Mouse (Mus musculus): ENCODE data around the gene Wfdc10. TPM values are rescaled to one million over a fixed set of nuclear protein-coding genes. Genes with fewer than 3 reads are reported as not detected.

Gene Wfdc10
- polyA plus RNA-seq, 1 experiment from 2014 or later: not detected

DNA sequence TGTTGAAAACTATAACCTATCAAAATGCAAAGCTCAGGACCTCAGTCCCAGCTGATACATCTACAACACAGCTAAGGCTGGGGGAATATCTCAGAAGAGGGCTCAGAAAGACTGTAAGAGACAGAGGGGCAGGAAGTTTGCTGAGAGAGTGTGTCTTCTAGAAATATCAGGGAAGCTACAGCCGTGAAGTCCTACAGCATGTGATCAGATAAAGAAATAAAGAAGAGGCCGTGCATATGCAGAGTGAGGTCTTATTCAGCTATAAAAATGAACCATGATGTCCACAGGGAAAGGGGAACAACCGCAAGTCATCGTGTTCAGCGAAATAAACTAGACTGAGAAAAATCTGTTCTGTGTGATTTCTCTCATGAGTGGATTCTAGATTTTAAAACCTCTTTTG is 14.4 kb downstream of the Wfdc10 start:
- H3K36me3 ChIP-seq: no peaks in the 10 kb centered on the region
- H3K27ac ChIP-seq: no peak overlapping the region
- WGBS: 73% methylated on average over 5 of the region's 5 CpGs
- no peak overlapping the region for H3K4me2 ChIP-seq
- no peaks in the 10 kb centered on the region for H3K27me3 ChIP-seq
- H3K9me3 ChIP-seq (replicated peaks): no peaks in the 10 kb centered on the region
- ATAC-seq (replicated peaks; ENCODE audit: low FRiP score): no peak
- 0 out of 2 replicates have a peak, but pooled peaks cover 6% of the 10 kb centered on the region for H3K4me1 ChIP-seq
- no peak overlapping the region for H3K4me3 ChIP-seq (replicated peaks)
- H3K9ac ChIP-seq: no peak overlapping the region

DNA sequence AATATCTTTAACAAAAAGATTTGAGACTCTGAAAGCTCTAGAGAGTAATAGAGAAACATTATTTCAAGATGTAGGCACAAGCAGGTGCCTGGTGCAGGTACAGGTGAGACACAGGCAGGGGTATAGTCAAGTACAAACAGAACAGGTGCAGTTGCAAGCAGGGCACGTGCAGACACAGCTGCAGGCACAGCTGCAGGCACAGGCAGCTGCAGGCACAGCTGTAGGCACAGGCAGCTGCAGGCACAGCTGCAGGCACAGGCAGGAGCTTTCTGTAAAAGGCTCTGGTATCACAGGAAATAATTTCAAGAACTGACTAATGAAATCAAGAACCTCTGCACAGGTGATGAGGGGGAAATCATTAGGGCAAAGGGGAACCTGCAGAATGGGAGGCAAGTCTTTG is 15.1 kb downstream of the Wfdc10 start:
- no peaks in the 10 kb centered on the region for H3K27me3 ChIP-seq
- no peak overlapping the region for H3K9ac ChIP-seq
- no peak overlapping the region for H3K4me3 ChIP-seq (replicated peaks)
- no peak for ATAC-seq (replicated peaks; ENCODE audit: low FRiP score)
- H3K4me2 ChIP-seq: no peak overlapping the region
- 41% methylated on average over 1 of the region's 1 CpGs for WGBS
- no peaks in the 10 kb centered on the region for H3K9me3 ChIP-seq (replicated peaks)
- no peak overlapping the region for H3K27ac ChIP-seq
- 0 out of 2 replicates have a peak, but pooled peaks cover 6% of the 10 kb centered on the region for H3K4me1 ChIP-seq
- H3K36me3 ChIP-seq: no peaks in the 10 kb centered on the region

DNA sequence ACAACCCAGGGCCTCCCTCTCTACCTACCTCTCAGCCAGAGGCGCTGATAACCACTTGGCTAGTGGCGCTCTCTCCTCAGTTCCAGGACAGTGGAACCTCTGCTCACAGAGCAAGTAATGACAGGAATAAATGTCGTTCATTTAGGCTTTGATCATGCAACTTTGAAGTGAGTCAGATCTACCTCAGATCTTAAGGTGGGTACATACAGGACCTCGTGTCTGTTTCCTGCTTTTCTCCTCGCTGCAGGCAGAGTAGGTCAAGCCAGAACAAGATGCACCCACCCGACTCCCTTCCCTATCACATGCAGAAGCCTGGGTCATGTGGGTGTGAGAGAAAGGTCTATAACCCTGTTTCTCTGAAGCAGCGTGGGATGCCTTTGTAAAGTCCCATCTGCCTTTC is 18.1 kb downstream of the Wfdc10 start, which contains the start of gene Wfdc11:
Gene Wfdc11 (minus strand): TSS at position 101 of the 400 bp plus-strand sequence.
- 67% methylated on average over 7 of the region's 7 CpGs for WGBS
- Histone ChIP-seq H3K9me3 (replicated peaks) (no peaks in the 10 kb centered on the region), H3K9ac (no peak within 1 kb of the TSS), H3K4me2 (no peak within 1 kb of the TSS), H3K4me1 (peaks cover 13% of the 10 kb centered on the region), H3K27me3 (no peaks in the 10 kb centered on the region), H3K4me3 (replicated peaks) (no peak within 1 kb of the TSS), H3K36me3 (no peaks in the 10 kb centered on the region), H3K27ac (no peak within 1 kb of the TSS)
- ATAC-seq (replicated peaks; ENCODE audit: low FRiP score): no peak

DNA sequence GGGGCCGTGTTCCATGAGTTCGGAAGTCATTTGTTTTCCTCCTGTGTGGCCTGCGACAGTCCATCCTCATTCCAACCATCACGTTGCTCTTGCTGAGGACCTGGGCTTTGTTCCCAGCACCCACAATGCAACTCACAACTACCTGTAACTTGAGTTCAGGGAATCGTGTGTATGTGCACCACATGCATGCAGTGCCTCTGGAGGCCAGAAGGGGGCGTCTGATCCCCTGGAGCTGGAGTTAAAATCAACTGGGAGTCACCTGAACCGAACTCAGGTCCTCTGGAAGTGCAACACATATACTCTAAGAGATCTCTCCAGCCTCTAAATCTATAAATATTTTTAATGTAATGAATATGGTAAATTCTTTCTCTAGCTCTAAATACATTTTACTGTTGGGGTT is 20.3 kb downstream of the Wfdc10 start:
- H3K27me3 ChIP-seq: no peaks in the 10 kb centered on the region
- H3K4me2 ChIP-seq: no peak overlapping the region
- WGBS: 80% methylated on average over 7 of the region's 7 CpGs
- no peaks in the 10 kb centered on the region for H3K9me3 ChIP-seq (replicated peaks)
- no peak for ATAC-seq (replicated peaks; ENCODE audit: low FRiP score)
- H3K36me3 ChIP-seq: no peaks in the 10 kb centered on the region
- peaks cover 18% of the 10 kb centered on the region for H3K4me1 ChIP-seq
- no peak overlapping the region for H3K27ac ChIP-seq
- H3K4me3 ChIP-seq (replicated peaks): no peak overlapping the region
- no peak overlapping the region for H3K9ac ChIP-seq

DNA sequence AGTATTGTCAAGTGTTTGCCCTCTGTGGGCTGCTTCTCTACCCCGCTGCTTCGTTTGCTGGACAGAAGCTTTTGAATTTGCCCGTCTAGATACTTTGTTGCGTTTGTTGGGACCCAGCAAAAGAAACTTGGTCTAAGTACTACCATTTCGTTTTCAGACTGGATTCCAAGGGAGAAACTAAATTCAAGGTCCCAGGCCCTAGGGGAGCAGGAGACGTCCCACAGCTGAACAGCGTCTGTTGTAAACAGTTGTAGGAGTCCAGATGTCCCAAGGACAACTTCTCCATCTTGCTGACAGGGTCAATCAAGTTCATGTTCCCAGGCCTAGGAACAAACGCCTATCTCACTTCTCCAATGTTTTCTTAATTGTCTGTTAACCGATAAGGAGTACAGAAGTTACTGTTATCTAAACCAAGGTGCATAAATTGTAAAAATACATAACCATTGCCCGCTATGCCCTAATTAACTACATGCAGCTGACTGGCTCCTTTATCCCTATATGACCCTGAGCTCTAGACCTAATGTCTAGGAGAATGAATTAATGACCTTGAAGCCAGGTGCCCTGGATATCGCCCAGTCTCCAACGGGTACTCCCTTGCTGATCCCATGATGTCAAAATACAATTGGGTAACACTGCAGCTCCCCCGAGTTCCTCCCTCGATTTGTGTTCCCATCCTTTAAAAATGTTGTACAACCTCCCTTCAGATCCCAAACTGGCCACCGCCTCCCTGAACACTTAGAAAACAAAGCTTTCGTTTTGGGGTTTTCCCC is 21.3 kb downstream of the Wfdc10 start:
- H3K27me3 ChIP-seq: no peaks in the 10 kb centered on the region
- no peak overlapping the region for H3K4me2 ChIP-seq
- ATAC-seq (replicated peaks; ENCODE audit: low FRiP score): no peak
- 67% methylated on average over 16 of the region's 16 CpGs for WGBS
- H3K9ac ChIP-seq: no peak overlapping the region
- no peak overlapping the region for H3K27ac ChIP-seq
- no peaks in the 10 kb centered on the region for H3K9me3 ChIP-seq (replicated peaks)
- no peaks in the 10 kb centered on the region for H3K36me3 ChIP-seq
- H3K4me1 ChIP-seq: peaks cover 18% of the 10 kb centered on the region
- no peak overlapping the region for H3K4me3 ChIP-seq (replicated peaks)

DNA sequence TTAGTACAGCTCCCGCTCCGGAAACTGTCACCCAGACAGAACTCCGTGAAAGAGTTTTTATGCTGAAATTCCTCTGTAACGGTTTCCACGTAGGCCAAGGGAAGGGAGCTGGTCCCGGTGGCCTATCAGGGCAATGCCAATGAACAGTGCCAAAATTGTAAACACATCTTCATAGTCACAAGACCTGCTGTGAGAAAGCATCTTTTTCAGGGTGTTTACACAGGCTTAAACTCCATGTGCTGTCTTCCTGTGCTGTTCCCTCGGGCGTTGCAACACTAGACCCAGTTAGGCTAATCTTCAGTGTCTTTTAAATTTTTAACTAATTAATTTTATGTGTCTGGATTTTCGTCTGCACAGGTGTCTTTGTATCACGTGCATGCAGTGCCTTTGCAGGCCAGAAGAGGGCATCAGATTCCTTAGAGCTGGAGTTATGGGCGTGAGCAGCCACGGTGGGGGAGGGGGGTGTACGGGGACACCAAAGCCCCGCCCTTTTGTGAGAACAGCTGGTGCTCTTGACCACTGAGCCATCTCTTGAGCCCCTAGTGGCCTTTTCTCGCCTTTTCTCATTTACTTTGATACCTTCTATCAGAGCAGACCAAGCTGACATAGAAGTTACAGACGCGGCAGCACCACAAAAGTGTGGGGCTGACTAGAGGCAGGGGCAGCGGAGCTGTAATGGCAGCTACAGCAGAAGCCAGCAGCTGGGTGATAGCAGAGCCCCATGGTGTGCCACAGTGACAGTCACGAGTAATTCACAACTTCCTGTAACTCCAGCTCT is 23.2 kb downstream of the Wfdc10 start:
- H3K27ac ChIP-seq: 0 out of 2 replicates have a peak overlapping the region, but pooled peaks have one; percentile 15
- H3K4me1 ChIP-seq: peaks cover 18% of the 10 kb centered on the region
- H3K4me2 ChIP-seq: peak overlapping the region; percentile 60
- no peaks in the 10 kb centered on the region for H3K27me3 ChIP-seq
- no peaks in the 10 kb centered on the region for H3K36me3 ChIP-seq
- H3K4me3 ChIP-seq (replicated peaks): peak overlapping the region; percentile 35
- H3K9me3 ChIP-seq (replicated peaks): no peaks in the 10 kb centered on the region
- peak; percentile 80 for ATAC-seq (replicated peaks; ENCODE audit: low FRiP score)
- WGBS: 16% methylated on average over 19 of the region's 19 CpGs
- 0 out of 2 replicates have a peak overlapping the region, but pooled peaks have one; percentile 19 for H3K9ac ChIP-seq

DNA sequence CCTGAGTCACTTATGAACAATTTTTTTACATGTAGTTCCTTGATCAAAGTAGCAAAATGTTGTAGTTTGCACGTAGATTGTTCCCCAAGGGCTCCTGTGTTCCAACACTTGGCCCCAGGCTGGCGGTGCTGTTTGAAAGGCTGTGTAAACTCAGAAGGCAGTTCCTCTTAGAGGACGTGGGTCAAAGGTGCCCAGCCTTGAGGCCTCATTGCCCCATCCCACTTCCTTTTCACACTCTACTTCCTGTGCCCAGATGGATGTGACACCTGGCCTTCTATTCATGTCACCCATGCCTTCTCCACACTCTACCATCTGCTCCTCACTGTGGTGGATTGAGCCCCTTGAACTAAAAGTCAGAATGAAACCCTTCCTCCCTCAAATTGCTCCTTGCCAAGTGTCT is 24.1 kb downstream of the Wfdc10 start:
- Histone ChIP-seq H3K27me3 (no peaks in the 10 kb centered on the region), H3K27ac (no peak overlapping the region), H3K4me3 (replicated peaks) (no peak overlapping the region), H3K9ac (no peak overlapping the region), H3K9me3 (replicated peaks) (no peaks in the 10 kb centered on the region), H3K4me1 (peaks cover 12% of the 10 kb centered on the region), H3K36me3 (no peaks in the 10 kb centered on the region), H3K4me2 (no peak overlapping the region)
- no peak for ATAC-seq (replicated peaks; ENCODE audit: low FRiP score)
- 19% methylated on average over 3 of the region's 3 CpGs for WGBS

DNA sequence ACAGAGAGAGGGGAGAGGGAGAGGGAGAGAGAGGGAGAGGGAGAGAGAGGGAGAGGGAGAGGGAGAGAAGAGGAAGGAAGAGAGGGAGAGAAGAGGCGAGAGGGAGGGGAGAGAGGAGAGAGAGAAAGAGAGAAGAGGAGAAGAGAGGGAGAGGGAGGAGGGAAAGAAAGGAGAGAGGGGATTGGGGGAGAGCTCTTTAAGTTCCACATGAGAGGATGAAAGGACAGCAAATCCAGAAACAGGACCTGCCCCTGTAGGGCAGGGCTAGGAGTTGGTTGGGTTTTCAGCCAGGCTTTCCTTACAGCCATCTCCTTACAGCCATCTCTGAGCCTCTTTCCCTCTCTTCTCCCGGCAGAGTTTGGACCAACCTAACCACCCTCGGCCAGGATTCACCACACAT is 29.0 kb downstream of the Wfdc10 start, which contains the start of gene Wfdc13:
Gene Wfdc13 (plus strand): TSS at position 301 of the 400 bp plus-strand sequence.
- WGBS: 56% methylated on average over 3 of the region's 3 CpGs
- H3K4me3 ChIP-seq (replicated peaks): no peak within 1 kb of the TSS

DNA sequence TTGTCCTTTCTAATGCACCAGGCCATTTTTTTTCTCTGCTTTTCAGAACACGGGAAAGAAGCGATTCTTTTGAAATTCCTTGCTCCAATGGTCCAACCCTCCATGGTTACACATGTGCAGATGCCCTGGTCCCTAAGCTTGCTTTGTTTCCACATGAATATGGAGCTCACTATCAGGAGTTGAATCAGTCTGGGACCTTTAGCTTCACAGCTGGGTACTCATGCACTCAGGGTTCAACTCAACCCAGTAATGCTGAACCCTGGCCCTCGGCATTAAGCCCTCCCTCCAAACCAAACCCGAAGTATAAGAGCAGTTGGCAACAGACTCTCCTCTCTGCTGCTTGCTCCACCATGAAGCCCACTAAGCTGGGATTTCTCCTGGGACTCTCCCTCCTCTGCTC is 42.4 kb downstream of the Wfdc10 start, which contains the start of gene Spint4:
Gene Spint4 (plus strand): TSS at position 301 of the 400 bp plus-strand sequence.
- Histone ChIP-seq H3K4me3 (replicated peaks) (no peak within 1 kb of the TSS), H3K9me3 (replicated peaks) (no peaks in the 10 kb centered on the region), H3K36me3 (no peaks in the 10 kb centered on the region), H3K9ac (no peak within 1 kb of the TSS), H3K27ac (no peak within 1 kb of the TSS), H3K4me2 (no peak within 1 kb of the TSS), H3K4me1 (no peaks in the 10 kb centered on the region), H3K27me3 (no peaks in the 10 kb centered on the region)
- WGBS: 65% methylated on average over 4 of the region's 4 CpGs
- no peak for ATAC-seq (replicated peaks; ENCODE audit: low FRiP score)

More for the DNA sequence above, 29.0 kb downstream of the Wfdc10 start, which contains the start of gene Wfdc13:
- ATAC-seq (replicated peaks; ENCODE audit: low FRiP score): no peak
- no peaks in the 10 kb centered on the region for H3K27me3 ChIP-seq
- H3K9ac ChIP-seq: no peak within 1 kb of the TSS
- H3K9me3 ChIP-seq (replicated peaks): no peaks in the 10 kb centered on the region
- H3K27ac ChIP-seq: no peak within 1 kb of the TSS
- H3K4me2 ChIP-seq: no peak within 1 kb of the TSS
- H3K36me3 ChIP-seq: no peaks in the 10 kb centered on the region
- no peaks in the 10 kb centered on the region for H3K4me1 ChIP-seq

DNA sequence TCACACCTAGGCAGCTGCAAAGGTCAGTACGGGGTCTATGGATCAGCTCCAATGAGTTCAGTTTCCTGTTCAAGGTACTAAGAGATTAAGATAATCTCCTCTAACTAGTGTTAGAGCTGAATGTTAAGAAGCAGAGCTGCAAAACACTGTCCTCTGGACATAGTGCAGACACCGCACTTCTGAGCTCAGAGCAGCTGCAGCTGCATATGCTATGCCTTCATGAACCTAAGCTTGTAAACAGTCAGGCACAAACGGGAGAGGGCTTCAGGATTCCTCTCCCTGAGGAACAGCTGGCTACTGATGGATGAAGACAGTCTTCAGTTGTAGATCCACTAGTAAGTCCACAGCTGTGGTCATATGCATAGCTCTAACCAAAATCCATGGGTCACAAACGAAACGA is 45.1 kb downstream of the Wfdc10 start:
- H3K27ac ChIP-seq: no peak overlapping the region

DNA sequence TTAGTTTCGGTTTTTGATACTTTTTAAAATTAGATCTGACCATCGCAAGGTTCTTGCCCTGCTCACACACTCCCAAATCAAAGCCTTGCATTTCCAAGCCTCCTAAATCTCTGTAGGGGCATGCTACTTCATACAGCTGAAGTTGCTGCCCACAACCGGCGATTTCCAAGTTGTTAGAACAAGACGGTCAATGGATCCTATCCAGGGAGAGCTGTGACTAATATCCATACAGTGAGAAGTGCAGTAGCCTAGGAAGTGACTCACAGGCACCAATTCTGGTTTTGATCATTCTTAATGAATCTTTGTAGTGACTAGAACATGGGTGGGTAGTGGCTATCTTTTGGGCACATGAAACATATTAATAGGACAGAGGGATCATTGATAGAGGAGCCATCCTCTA is 45.9 kb downstream of the Wfdc10 start:
- Histone ChIP-seq H3K4me3 (replicated peaks) (no peak overlapping the region), H3K4me2 (no peak overlapping the region), H3K9me3 (replicated peaks) (no peaks in the 10 kb centered on the region; the same call in 1 of the 2 replicates), H3K4me1 (no peaks in the 10 kb centered on the region), H3K36me3 (no peaks in the 10 kb centered on the region), H3K9ac (no peak overlapping the region), H3K27ac (no peak overlapping the region), H3K27me3 (no peaks in the 10 kb centered on the region)
- 88% methylated on average over 5 of the region's 5 CpGs for WGBS
- ATAC-seq (replicated peaks; ENCODE audit: low FRiP score): no peak

More for the DNA sequence above, 45.1 kb downstream of the Wfdc10 start:
- H3K36me3 ChIP-seq: no peaks in the 10 kb centered on the region
- WGBS: 69% methylated on average over 5 of the region's 5 CpGs
- no peak for ATAC-seq (replicated peaks; ENCODE audit: low FRiP score)
- H3K4me2 ChIP-seq: no peak overlapping the region
- H3K27me3 ChIP-seq: no peaks in the 10 kb centered on the region
- H3K9me3 ChIP-seq (replicated peaks): no peaks in the 10 kb centered on the region; the same call in 1 of the 2 replicates
- H3K9ac ChIP-seq: no peak overlapping the region
- no peaks in the 10 kb centered on the region for H3K4me1 ChIP-seq
- no peak overlapping the region for H3K4me3 ChIP-seq (replicated peaks)

DNA sequence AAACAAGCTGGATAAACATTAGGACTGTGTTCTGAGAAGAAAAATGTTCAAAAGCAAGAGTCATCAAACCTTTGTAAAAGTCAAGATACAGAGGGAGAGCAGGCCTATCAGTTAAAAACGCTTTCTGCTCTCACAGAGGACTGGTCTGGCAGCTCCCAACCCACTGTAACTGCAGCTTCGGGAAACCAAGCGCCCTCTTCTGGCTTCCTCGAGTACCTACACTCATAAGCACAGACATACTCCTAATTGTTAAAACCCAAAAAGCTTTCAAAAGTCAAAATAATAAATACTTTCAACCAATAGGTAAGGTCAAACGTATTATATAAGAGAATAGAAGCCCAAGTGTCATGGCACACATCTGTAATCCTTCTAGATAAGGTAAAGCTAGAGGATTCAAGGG is 48.4 kb downstream of the Wfdc10 start:
- no peak overlapping the region for H3K27ac ChIP-seq
- H3K9me3 ChIP-seq (replicated peaks): no peaks in the 10 kb centered on the region; the same call in 1 of the 2 replicates
- ATAC-seq (replicated peaks; ENCODE audit: low FRiP score): no peak
- H3K4me3 ChIP-seq (replicated peaks): no peak overlapping the region
- WGBS: 82% methylated on average over 5 of the region's 5 CpGs
- H3K36me3 ChIP-seq: no peaks in the 10 kb centered on the region
- H3K4me2 ChIP-seq: no peak overlapping the region
- H3K9ac ChIP-seq: no peak overlapping the region
- H3K4me1 ChIP-seq: no peaks in the 10 kb centered on the region
- H3K27me3 ChIP-seq: no peaks in the 10 kb centered on the region
